Mouse (Mus musculus) cerebellum, adult 2 months (tissue): ENCODE measurements around the gene Hpse2.

Experiments used
- CTCF ChIP-seq: fragments of 200-500 bp; IDR thresholded peaks from 2 replicates; pipeline ENCODE4 v1.5.1; 2011; ENCODE audit warnings: low read depth, mild to moderate bottlenecking, control low read depth, low read length, moderate library complexity, borderline replicate concordance; ENCODE audit not compliant: insufficient read depth
- POLR2A ChIP-seq: fragments of 200-500 bp; IDR thresholded peaks from 2 replicates; pipeline ENCODE4 v1.6.1; 2011; ENCODE audit warnings: low read length, control low read depth, borderline replicate concordance; ENCODE audit not compliant: insufficient read depth

DNA sequence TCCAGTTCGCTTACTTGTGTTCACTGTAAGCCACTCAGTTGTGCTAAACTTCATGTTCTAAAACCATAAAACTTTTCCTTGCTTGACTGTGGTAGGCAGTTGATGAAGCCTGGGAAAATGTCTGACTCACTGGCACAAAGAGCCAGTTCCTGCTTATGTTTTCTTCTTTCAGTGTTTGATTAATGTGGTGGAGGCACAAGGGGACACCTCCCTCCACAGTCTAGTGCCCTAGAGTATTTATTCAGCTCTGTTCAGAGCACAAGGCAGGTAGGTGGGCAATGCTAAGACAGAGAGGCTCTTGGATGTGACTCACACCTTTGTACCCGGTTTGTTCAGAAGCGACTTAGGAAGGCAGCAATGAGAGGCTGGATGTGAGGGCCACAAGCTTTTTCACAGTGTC lies 560.3 kb downstream of the Hpse2 start:
- TF ChIP-seq CTCF (no peak), POLR2A (no peak)
